Mouse (Mus musculus) forebrain, embryonic 13.5 days (tissue): ENCODE data around the gene Arid1b. TPM values are rescaled to one million over a fixed set of nuclear protein-coding genes. Genes with fewer than 3 reads are reported as not detected.

Source experiments
- ATAC-seq: fragments of 200-750 bp; cut with Nextera tagmentation; 2 replicates; pipeline ENCODE4 v1.8.0; 2017
- H3K27ac ChIP-seq: fragments of 300-500 bp; sonication (generic); 2 replicates; pipeline ENCODE4 v1.5.1; 2015; ENCODE audit warnings: inconsistent platforms, mild to moderate bottlenecking, moderate library complexity
- H3K27me3 ChIP-seq: fragments of 300-500 bp; sonication (generic); 2 replicates; pipeline ENCODE4 v1.6.1; 2015; ENCODE audit warnings: mild to moderate bottlenecking, inconsistent platforms
- H3K36me3 ChIP-seq: fragments of 300-500 bp; sonication (generic); 2 replicates; pipeline ENCODE4 v1.6.1; 2015; ENCODE audit warnings: mild to moderate bottlenecking, inconsistent platforms; ENCODE audit not compliant: poor library complexity, severe bottlenecking
- H3K4me1 ChIP-seq: fragments of 300-500 bp; sonication (generic); 2 replicates; pipeline ENCODE4 v1.6.1; 2015; ENCODE audit warnings: inconsistent platforms
- H3K4me2 ChIP-seq: fragments of 300-500 bp; sonication (generic); 2 replicates; pipeline ENCODE4 v1.6.1; 2015; ENCODE audit warnings: inconsistent platforms, mild to moderate bottlenecking, moderate library complexity
- H3K4me3 ChIP-seq: fragments of 300-500 bp; sonication (generic); 2 replicates; pipeline ENCODE4 v1.5.1; 2015; ENCODE audit warnings: mild to moderate bottlenecking, inconsistent platforms
- H3K9ac ChIP-seq: fragments of 300-500 bp; sonication (generic); 2 replicates; pipeline ENCODE4 v1.6.1; 2015; ENCODE audit warnings: mild to moderate bottlenecking, inconsistent platforms
- H3K9me3 ChIP-seq: fragments of 300-500 bp; sonication (generic); replicated peaks from 2 replicates; pipeline ENCODE4 v1.6.1; 2016; ENCODE audit warnings: inconsistent platforms
- WGBS: fragments of 180-500 bp; shearing (Covaris S2); methylation state at CpG from one replicate; pipeline ENCODE4 v1.1.7; 2015; 5-methylcytosine and 5-hydroxymethylcytosine counted together
- polyA plus RNA-seq: library from polyadenylated mRNA; unstranded; fragments of >200 nt; fragmentation: Nextera tagmentation; extraction: Ambion mirVana; gene quantifications from 2 replicates; pipeline ENCODE4 v1.2.1, GENCODE M21; 2015

Arid1b gene
- polyA plus RNA-seq, 1 experiment from 2014 or later: 11.7 TPM

DNA sequence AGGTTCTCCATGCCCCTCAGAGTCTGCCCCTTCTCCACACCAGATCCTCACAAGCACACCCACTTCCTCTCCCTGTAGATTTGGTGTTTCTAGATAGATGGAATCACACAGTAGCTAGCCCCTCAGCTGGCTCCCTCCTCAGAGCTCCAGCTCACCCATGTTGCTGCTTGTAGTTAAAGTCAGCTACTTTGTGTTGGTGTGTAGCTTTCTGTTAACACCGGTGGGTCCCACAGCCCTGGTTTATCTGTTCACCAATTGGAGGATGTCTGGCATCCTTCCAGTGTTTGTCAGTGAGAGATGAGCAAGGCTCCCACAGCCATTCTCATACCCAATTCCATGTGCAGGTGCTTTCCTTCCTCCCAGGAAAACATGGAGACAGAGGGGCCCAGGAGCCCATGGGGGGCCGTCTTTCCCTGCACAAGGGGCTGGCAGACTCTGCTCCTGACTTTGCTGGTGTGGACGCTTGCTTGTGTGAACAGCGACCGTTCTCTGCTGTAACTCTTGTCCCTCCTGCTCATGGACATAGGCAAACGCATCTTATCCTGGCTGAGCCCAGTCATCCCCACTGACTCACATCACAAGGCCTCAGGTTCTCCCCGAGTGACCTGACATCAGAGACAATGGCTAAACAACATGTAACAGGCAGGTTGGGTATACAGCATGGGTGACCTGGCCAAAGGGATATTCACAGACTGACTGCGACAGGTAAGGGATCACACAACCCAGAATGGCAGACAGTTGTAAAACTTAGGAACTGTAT is 200.2 kb downstream of the Arid1b start:
- H3K27me3 ChIP-seq: no peaks in the 10 kb centered on the region
- no peaks in the 10 kb centered on the region for H3K36me3 ChIP-seq
- ATAC-seq: no peak
- no peak overlapping the region for H3K4me2 ChIP-seq
- 80% methylated on average over 8 of the region's 8 CpGs for WGBS
- no peak overlapping the region for H3K4me3 ChIP-seq
- H3K9ac ChIP-seq: no peak overlapping the region
- no peaks in the 10 kb centered on the region for H3K9me3 ChIP-seq
- no peak overlapping the region for H3K27ac ChIP-seq
- peaks cover 43% of the 10 kb centered on the region for H3K4me1 ChIP-seq

DNA sequence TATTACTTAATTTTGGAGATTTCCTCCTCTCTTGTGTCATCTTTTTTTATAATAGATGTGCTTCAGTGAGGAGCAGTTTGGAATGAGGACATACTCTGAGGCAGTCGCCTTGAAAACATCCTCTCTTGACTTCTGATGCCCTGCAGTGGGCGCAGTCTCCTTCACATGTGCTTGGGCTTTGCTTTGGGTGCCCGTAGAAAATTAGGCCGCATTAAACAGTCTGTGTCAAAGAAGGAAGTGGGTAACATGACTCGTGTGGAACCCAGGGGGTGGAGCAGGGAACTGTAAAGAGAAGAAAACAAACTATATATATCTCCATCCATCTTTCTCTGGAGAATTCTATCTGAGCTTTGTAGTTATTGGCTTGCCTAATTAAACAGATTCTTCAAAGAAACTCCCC is 201.3 kb downstream of the Arid1b start:
- H3K27me3 ChIP-seq: no peaks in the 10 kb centered on the region
- peaks cover 32% of the 10 kb centered on the region for H3K4me1 ChIP-seq
- H3K9me3 ChIP-seq: no peaks in the 10 kb centered on the region
- ATAC-seq: no peak
- no peak overlapping the region for H3K9ac ChIP-seq
- no peak overlapping the region for H3K4me2 ChIP-seq
- WGBS: 75% methylated on average over 5 of the region's 5 CpGs
- no peak overlapping the region for H3K4me3 ChIP-seq
- H3K36me3 ChIP-seq: no peaks in the 10 kb centered on the region
- H3K27ac ChIP-seq: no peak overlapping the region

DNA sequence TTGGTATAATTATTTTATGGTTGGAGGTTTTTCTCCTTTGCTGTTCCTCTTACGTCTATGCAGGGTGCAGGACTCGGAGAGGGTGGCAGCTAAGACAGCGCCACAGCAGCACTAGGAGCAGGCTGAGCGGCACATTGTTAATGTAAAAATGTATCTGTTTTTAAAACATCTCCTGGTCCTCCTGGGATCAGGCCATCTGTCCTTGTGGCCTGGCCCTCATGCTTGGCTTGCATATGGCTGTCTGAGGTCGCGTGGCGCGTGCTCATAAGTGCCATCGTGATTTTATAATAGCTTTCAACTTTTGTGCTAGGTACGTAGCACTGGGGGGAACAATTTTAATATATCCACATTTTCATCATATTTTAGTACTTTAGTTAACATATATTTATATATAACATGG is 201.9 kb downstream of the Arid1b start:
- Histone ChIP-seq H3K27ac (no peak overlapping the region), H3K36me3 (no peaks in the 10 kb centered on the region), H3K4me1 (peaks cover 29% of the 10 kb centered on the region), H3K9me3 (no peaks in the 10 kb centered on the region), H3K4me2 (no peak overlapping the region), H3K27me3 (no peaks in the 10 kb centered on the region), H3K9ac (no peak overlapping the region), H3K4me3 (no peak overlapping the region)
- ATAC-seq: no peak
- 82% methylated on average over 10 of the region's 10 CpGs for WGBS

DNA sequence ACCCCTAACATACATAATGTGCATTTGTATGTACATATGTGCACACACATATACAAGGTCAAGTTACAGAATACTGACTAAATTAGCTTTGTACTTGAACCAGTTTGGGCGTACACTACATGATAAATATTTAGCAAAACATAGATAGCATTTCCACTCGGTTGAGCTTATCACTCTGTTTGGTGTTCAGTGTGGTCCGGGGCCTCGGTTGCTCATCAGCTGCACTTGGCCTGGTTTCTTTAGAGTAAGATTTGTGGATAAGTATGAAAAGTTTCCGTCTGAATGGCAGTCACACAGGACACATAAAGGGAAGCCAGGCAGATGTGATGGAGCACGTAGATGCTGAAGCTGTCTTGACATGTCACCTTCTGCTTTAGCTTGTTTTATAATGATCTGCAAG is 202.4 kb downstream of the Arid1b start:
- no peak overlapping the region for H3K9ac ChIP-seq
- 89% methylated on average over 6 of the region's 6 CpGs for WGBS
- no peak overlapping the region for H3K4me3 ChIP-seq
- H3K27ac ChIP-seq: no peak overlapping the region
- H3K4me1 ChIP-seq: peaks cover 29% of the 10 kb centered on the region
- no peaks in the 10 kb centered on the region for H3K36me3 ChIP-seq
- no peak overlapping the region for H3K4me2 ChIP-seq
- no peaks in the 10 kb centered on the region for H3K27me3 ChIP-seq
- no peak for ATAC-seq
- H3K9me3 ChIP-seq: no peaks in the 10 kb centered on the region

DNA sequence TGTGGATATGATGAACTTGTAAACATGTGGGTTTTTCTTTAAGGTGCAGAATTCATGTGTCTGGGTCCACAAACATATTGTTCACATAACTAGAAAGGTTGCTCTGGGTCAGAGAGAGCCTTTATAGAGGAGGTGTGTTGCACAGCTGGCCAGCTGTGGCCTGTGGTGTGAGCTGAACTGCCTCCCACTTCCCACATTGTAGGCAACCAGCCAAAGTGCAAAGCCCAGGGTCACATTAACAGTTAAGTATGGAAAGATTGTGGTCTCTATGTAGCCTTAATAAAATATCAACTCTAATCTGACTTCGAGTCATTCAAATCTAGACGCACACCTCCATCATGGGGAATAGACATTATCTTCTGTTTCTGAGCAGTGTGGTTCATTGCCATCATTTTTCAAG is 203.0 kb downstream of the Arid1b start:
- Histone ChIP-seq H3K4me3 (no peak overlapping the region), H3K9me3 (no peaks in the 10 kb centered on the region), H3K36me3 (no peaks in the 10 kb centered on the region), H3K4me2 (no peak overlapping the region), H3K4me1 (peaks cover 30% of the 10 kb centered on the region), H3K27me3 (no peaks in the 10 kb centered on the region), H3K27ac (no peak overlapping the region), H3K9ac (no peak overlapping the region)
- ATAC-seq: no peak
- WGBS: 93% methylated on average over 2 of the region's 2 CpGs

- no peak overlapping the region for H3K9ac ChIP-seq
- ATAC-seq: no peak
- H3K4me3 ChIP-seq: no peak overlapping the region
- H3K4me1 ChIP-seq: peaks cover 36% of the 10 kb centered on the region
- no peak overlapping the region for H3K4me2 ChIP-seq
- no peaks in the 10 kb centered on the region for H3K9me3 ChIP-seq
- WGBS: 78% methylated on average over 3 of the region's 3 CpGs
- no peak overlapping the region for H3K27ac ChIP-seq
- H3K36me3 ChIP-seq: no peaks in the 10 kb centered on the region
- H3K27me3 ChIP-seq: no peaks in the 10 kb centered on the region
Observed at GRCm38 (mm10) chr17:5197765-5198164, 203.6 kb downstream of the Arid1b start.

DNA sequence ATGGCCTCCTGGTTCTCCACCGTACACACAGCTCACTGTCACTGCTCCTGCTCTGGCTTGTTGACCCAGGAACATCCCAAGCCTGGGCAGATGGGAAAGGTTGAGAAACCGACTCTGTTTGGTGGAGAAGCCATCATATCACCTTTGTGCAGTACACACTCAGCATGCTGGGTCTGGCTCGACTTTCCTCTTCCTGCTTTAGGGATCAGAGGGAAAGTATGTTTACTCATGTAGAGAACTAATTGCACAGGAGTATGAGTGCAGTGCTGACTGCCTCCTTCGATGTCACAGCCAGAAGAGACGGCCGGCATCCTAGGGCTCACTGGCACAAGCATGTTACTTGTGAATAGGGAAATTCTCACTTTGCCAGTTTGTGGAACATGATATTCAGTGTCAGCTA is 204.1 kb downstream of the Arid1b start:
- Histone ChIP-seq H3K9ac (no peak overlapping the region), H3K4me2 (no peak overlapping the region), H3K36me3 (no peaks in the 10 kb centered on the region), H3K4me1 (peaks cover 41% of the 10 kb centered on the region), H3K9me3 (no peaks in the 10 kb centered on the region), H3K27me3 (no peaks in the 10 kb centered on the region), H3K27ac (no peak overlapping the region), H3K4me3 (no peak overlapping the region)
- WGBS: 76% methylated on average over 6 of the region's 6 CpGs
- ATAC-seq: no peak

GRCm38 (mm10) chr17:5198811-5199210 is 204.7 kb downstream of the Arid1b start:
- Histone ChIP-seq H3K4me1 (peaks cover 46% of the 10 kb centered on the region), H3K36me3 (no peaks in the 10 kb centered on the region), H3K9me3 (no peaks in the 10 kb centered on the region), H3K27ac (no peak overlapping the region), H3K27me3 (no peaks in the 10 kb centered on the region), H3K4me3 (no peak overlapping the region), H3K9ac (no peak overlapping the region), H3K4me2 (no peak overlapping the region)
- WGBS: 59% methylated on average over 4 of the region's 4 CpGs
- ATAC-seq: no peak

- H3K4me3 ChIP-seq: no peak overlapping the region
- no peak overlapping the region for H3K27ac ChIP-seq
- H3K4me1 ChIP-seq: peaks cover 54% of the 10 kb centered on the region
- WGBS: 93% methylated on average over 6 of the region's 6 CpGs
- no peak overlapping the region for H3K4me2 ChIP-seq
- H3K9me3 ChIP-seq: no peaks in the 10 kb centered on the region
- H3K27me3 ChIP-seq: no peaks in the 10 kb centered on the region
- H3K9ac ChIP-seq: no peak overlapping the region
- H3K36me3 ChIP-seq: no peaks in the 10 kb centered on the region
- no peak for ATAC-seq
Observed at GRCm38 (mm10) chr17:5200638-5201037, 206.5 kb downstream of the Arid1b start.

DNA sequence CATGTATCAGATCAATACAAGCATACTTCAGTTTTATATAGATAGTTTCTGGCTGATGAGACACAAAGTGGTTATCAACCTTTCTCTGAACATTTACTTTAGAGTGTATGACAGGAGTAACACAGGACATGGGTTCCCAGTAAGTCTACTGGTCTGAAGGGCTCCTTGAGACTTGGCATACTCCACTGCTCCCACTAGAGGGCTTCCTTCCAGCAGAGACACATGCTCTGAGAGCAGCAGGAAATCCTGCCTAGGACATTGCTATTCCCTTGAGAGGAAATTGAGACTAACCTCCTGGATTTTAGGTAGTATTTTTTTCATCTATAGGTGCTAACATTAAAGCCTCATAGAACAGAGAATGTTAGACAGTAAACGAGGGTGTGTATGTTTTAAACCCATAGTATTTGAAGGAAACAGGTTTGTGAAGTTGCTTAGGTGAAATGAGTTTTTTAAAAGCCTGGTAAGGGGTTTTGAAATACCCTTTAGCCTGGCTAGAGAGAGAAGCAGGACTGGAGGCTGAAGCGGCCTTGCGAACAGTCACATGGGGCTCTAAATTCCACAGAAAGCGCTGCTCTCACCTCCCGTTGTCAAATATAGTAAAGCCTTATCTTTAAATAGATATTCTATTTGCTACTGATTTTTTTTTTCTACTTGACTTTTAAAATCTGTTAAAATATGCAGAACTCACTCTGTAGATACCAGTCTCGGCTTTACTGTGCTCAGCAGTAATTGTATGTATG is 207.9 kb downstream of the Arid1b start:
- H3K4me3 ChIP-seq: no peak overlapping the region
- ATAC-seq: peak; percentile 61; the same call in 1 of the 2 replicates
- no peak overlapping the region for H3K9ac ChIP-seq
- no peaks in the 10 kb centered on the region for H3K36me3 ChIP-seq
- peak overlapping the region; percentile 31; the same call in 1 of the 2 replicates for H3K27ac ChIP-seq
- no peak overlapping the region for H3K4me2 ChIP-seq
- 88% methylated on average over 6 of the region's 6 CpGs for WGBS
- no peaks in the 10 kb centered on the region for H3K9me3 ChIP-seq
- no peaks in the 10 kb centered on the region for H3K27me3 ChIP-seq
- H3K4me1 ChIP-seq: peaks cover 64% of the 10 kb centered on the region

DNA sequence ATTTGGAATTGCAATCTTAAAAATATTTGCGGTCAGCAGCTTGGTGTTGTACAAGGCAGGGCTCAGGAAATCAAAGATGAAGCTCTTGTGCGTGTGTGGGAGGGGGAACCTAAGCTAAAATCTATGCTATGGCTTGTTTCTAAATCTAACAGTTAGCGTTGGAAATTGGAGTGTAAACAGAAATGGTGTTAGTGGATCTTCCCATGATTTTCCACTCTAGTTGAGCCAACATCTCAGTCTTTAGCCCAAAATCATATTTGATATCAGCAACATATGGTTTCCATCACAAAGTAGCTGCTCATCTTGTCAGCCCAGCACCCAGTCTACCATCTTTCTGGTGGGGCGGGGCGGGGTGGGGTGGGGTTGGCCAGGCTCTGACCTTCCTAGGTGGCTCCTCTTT is 208.6 kb downstream of the Arid1b start:
- Histone ChIP-seq H3K4me3 (no peak overlapping the region), H3K4me1 (peaks cover 62% of the 10 kb centered on the region), H3K4me2 (no peak overlapping the region), H3K9ac (no peak overlapping the region), H3K27me3 (no peaks in the 10 kb centered on the region), H3K36me3 (no peaks in the 10 kb centered on the region), H3K9me3 (no peaks in the 10 kb centered on the region), H3K27ac (no peak overlapping the region)
- WGBS: 92% methylated on average over 5 of the region's 5 CpGs
- no peak for ATAC-seq

DNA sequence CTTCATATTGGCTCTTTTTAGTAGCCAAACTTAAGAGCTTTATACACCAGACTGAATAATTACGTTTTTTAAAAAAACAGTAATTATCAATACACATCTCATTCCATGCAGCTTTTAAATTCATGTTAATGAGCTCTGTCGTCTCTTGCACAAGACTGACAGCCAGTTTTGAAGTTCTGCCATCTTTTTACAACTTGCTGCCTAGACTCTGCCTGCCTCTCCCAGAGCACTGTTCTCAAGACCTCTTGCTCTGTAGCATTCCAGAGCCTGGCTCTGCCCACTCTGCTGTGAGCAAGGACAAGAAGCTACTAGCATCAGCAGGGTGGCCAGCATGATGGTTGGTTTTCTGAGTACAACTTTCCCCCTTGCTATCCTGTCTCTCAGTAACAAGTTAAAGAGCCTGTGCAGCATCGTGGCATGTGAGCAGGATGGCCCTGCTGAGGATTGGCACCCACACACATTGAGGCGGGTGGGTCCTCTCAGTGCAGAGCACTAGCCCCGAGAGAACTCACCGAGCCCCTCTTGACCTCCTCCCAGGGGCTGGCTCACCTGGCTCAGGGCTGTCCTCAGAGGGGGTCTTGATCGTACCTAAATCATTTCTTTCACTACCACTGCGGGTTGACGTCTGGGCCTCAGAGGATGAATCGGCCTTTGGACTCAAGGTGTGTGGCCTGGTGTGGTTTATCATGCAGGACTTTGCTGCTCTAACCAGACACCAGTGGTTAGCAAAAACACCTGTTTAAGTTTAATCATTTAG is 209.4 kb downstream of the Arid1b start:
- Histone ChIP-seq H3K36me3 (no peaks in the 10 kb centered on the region), H3K9me3 (no peaks in the 10 kb centered on the region), H3K27ac (no peak overlapping the region; the same call in 1 of the 2 replicates), H3K4me3 (no peak overlapping the region), H3K27me3 (no peaks in the 10 kb centered on the region), H3K9ac (no peak overlapping the region), H3K4me2 (no peak overlapping the region), H3K4me1 (peaks cover 55% of the 10 kb centered on the region)
- 78% methylated on average over 10 of the region's 10 CpGs for WGBS
- no peak for ATAC-seq
